Mouse (Mus musculus) gastrocnemius, adult 8-10 months (tissue): ENCODE data around the gene Hist1h2af. TPM values are rescaled to one million over a fixed set of nuclear protein-coding genes. Genes with fewer than 3 reads are reported as not detected.

ENCODE experiments used
- DNase-seq, 2 experiments: peaks; one replicate each; pipeline ENCODE4 v3.0.0; 2022; ENCODE audit warnings: low spot score in 2 of 2
- total RNA-seq, 4 experiments: library from RNA; stranded (reverse); gene quantifications; 2 replicates each; pipeline ENCODE4 v1.2.4; 2022

Gene Hist1h2af
- total RNA-seq, 4 experiments from 2014 or later, result 1.5 TPM; not detected in 3

- DNase-seq, result no peak
These were observed 18.4 kb upstream of the Hist1h2af start for GRCm38 (mm10) chr13:23515281-23515680.

GRCm38 (mm10) chr13:23515826-23516620, 17.7 kb upstream of the Hist1h2af start:
- no peak for DNase-seq

- peak; percentile 48 to 60 for DNase-seq
These were observed 16.7 kb upstream of the Hist1h2af start for GRCm38 (mm10) chr13:23516822-23517602.

- peak; percentile 75 to 85 for DNase-seq
These were observed 16.0 kb upstream of the Hist1h2af start for GRCm38 (mm10) chr13:23517603-23518294.

GRCm38 (mm10) chr13:23518295-23518603, 15.5 kb upstream of the Hist1h2af start:
- DNase-seq, result no peak

- DNase-seq, result peak; percentile 43 to 63
These were observed 14.8 kb upstream of the Hist1h2af start for GRCm38 (mm10) chr13:23518885-23519284.

- peak; percentile 45 to 61 for DNase-seq
These were observed 14.3 kb upstream of the Hist1h2af start for GRCm38 (mm10) chr13:23519416-23519815.

GRCm38 (mm10) chr13:23521703-23522102, 12.0 kb upstream of the Hist1h2af start:
- peak; percentile 49 to 56 for DNase-seq

GRCm38 (mm10) chr13:23523976-23524375, 9.7 kb upstream of the Hist1h2af start:
- no peak for DNase-seq

- DNase-seq, result peak; percentile 11 to 13
These were observed 9.1 kb upstream of the Hist1h2af start for GRCm38 (mm10) chr13:23524654-23525053.

GRCm38 (mm10) chr13:23525901-23526300, 7.8 kb upstream of the Hist1h2af start:
- DNase-seq, result no peak

- peak; percentile 74 to 80 for DNase-seq
These were observed 7.4 kb upstream of the Hist1h2af start for GRCm38 (mm10) chr13:23526312-23526711.

- DNase-seq, result no peak
These were observed 4.7 kb upstream of the Hist1h2af start for GRCm38 (mm10) chr13:23529005-23529404.

- DNase-seq, result no peak
These were observed 4.1 kb upstream of the Hist1h2af start for GRCm38 (mm10) chr13:23529480-23530165.

GRCm38 (mm10) chr13:23530181-23530900, 3.4 kb upstream of the Hist1h2af start:
- peak; percentile 47 to 65 for DNase-seq

- DNase-seq, result peak; percentile 85 to 88
These were observed 2.5 kb upstream of the Hist1h2af start, which contains the start of gene Hist1h4h for GRCm38 (mm10) chr13:23530901-23531875. Gene Hist1h4h, plus strand, starts transcription at chr13:23531050.

GRCm38 (mm10) chr13:23532262-23533075, 1.2 kb upstream of the Hist1h2af start:
- DNase-seq, result no peak

- no peak for DNase-seq
These were observed 844 bp downstream of the Hist1h2af start for GRCm38 (mm10) chr13:23534368-23535131.
